Mouse (Mus musculus): Measurements from ENCODE around the gene Neu2.

- TF ChIP-seq CTCF (IDR thresholded peaks at IDR 0.05) (no peak), EP300 (IDR thresholded peaks at IDR 0.05; ENCODE audit: insufficient read depth, low read depth, low read length) (no peak), POLR2A (IDR thresholded peaks at IDR 0.05; ENCODE audit: insufficient read depth, low read depth, low read length) (no peak)
These were observed 115.1 kb downstream of the Neu2 start for GRCm38 (mm10) chr1:87624826-87625225.
